Mouse (Mus musculus) heart, embryonic 12.5 days (tissue): ENCODE data around the gene Elfn2. TPM values are rescaled to one million over a fixed set of nuclear protein-coding genes. Genes with fewer than 3 reads are reported as not detected.

ENCODE experiments used
- polyA plus RNA-seq: library from polyadenylated mRNA; unstranded; fragments of >200 nt; fragmentation: Nextera tagmentation; extraction: Ambion mirVana; gene quantifications from 2 replicates; pipeline ENCODE4 v1.2.1, GENCODE M21; 2016

Elfn2 gene
- polyA plus RNA-seq, 1 experiment from 2014 or later, result not detected

Other genes starting within 250 kb of the Elfn2 start
- 0.09 TPM in 1 of 2 replicates, not detected in the other for gene Il2rb, start 223.5 kb downstream of the Elfn2 start, polyA plus RNA-seq
- 30.4 and 32.4 TPM in 2 replicates for gene C1qtnf6, start 187.4 kb downstream of the Elfn2 start, polyA plus RNA-seq
- 0.13 TPM in 1 of 2 replicates, not detected in the other for gene Sstr3, start 174.1 kb downstream of the Elfn2 start, polyA plus RNA-seq
- gene Rac2, start 146.0 kb downstream of the Elfn2 start, polyA plus RNA-seq, result 5.5 and 6.9 TPM in 2 replicates
- 3.8 and 4.8 TPM in 2 replicates for gene Cyth4, start 121.7 kb downstream of the Elfn2 start, polyA plus RNA-seq
- gene Mfng, start 54.7 kb upstream of the Elfn2 start, polyA plus RNA-seq, result 7.3 and 7.9 TPM in 2 replicates
- 6.1 and 7.5 TPM in 2 replicates for gene Card10, start 84.3 kb upstream of the Elfn2 start, polyA plus RNA-seq
- gene Cdc42ep1, start 123.9 kb upstream of the Elfn2 start, polyA plus RNA-seq, result 40.5 and 40.8 TPM in 2 replicates
- 0.84 TPM in 1 of 2 replicates, not detected in the other for gene Lgals2, start 136.8 kb upstream of the Elfn2 start, polyA plus RNA-seq
- gene Gga1, start 158.4 kb upstream of the Elfn2 start, polyA plus RNA-seq, result 54.0 and 54.7 TPM in 2 replicates
- 0.15 and 0.47 TPM in 2 replicates for gene Gm49510, start 180.9 kb upstream of the Elfn2 start, polyA plus RNA-seq
- gene Sh3bp1, start 181.0 kb upstream of the Elfn2 start, polyA plus RNA-seq, result 26.2 and 26.8 TPM in 2 replicates
- gene Pdxp, start 195.1 kb upstream of the Elfn2 start, polyA plus RNA-seq, result 33.4 and 34.2 TPM in 2 replicates
- 667 and 690 TPM in 2 replicates for gene Lgals1, start 208.0 kb upstream of the Elfn2 start, polyA plus RNA-seq
- gene Nol12, start 216.2 kb upstream of the Elfn2 start, polyA plus RNA-seq, result 37.9 and 39.9 TPM in 2 replicates
- gene Triobp, start 229.0 kb upstream of the Elfn2 start, polyA plus RNA-seq, result 59.4 and 64.1 TPM in 2 replicates